Mouse (Mus musculus): ENCODE data around the gene Rsrp1.

DNA sequence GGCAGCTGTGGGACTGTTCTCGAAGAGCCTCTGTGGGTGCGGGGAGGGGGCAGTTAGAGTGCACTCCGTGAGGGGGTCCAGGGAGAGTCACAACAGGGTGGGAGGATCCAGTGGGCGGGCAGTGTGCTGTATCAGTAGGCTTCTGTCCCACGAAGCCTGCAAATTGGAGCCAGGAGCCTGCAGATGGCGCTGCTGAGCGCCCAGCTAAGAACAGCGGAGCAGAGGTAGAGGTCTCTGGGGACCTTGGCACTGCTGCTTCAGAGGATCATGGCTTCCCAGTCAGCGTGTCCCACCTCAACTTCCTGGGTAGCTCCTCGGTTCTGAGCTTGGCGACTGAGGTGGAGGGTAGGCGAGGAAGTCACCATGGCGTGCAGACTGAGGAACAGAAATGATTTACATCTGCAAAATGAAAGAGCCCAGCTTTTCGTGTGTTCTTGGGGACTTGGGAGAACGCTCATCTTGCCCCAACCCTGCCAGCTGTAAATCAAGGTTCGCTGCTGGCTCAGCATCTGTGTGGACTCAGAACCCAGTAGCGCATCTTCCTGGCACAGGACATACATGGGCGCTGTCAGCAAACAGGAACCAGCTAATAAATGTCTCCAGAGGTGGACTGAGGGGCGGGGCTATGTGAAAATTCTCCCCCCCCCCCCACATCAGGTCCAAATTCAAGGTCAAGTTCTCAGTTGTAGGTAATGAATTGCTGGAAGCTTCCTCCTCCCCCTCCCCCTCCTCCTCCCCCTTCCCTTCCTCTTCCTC is 39.8 kb downstream of the Rsrp1 start:
- TF ChIP-seq CTCF (IDR thresholded peaks at IDR 0.05; ENCODE audit: insufficient read depth, low read length), result peak; percentile 33; the same call in 1 of the 2 replicates
- no peak for TF ChIP-seq POLR2A (IDR thresholded peaks at IDR 0.05; ENCODE audit: borderline replicate concordance, extremely low read depth, low read depth, low read length)

All from lung, adult 2 months (tissue).